Mouse (Mus musculus): ENCODE measurements around the gene Usp47. TPM values are rescaled to one million over a fixed set of nuclear protein-coding genes. Genes with fewer than 3 reads are reported as not detected.
"Not testable (repeated sequence)": the region's sequence is repeated elsewhere in the genome, so short reads cannot be mapped to it uniquely, and the experiment has no call there.

Usp47 gene
- polyA plus RNA-seq, 3 experiments from 2014 or later: 16.1 to 20.7 (median 19.9) TPM

DNA sequence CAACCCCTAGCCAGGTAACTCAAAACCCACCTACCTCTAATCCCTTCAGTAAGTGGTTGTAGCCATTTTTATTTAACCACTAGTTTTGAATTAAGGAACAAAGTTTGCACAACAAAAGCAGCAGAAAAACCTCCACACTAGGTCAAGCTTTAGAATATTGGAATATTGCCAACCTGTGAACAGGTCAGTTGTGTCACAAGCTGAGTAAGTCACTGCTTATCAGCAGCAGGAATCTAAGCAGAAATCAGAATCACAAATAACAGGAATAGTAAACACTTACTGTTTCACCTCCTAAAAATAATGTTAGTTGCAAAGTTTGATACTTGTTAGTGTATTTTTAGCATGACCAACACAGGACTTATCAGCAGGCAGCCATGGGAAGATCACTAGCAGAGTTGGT, 17.0 kb downstream of the Usp47 start:
- no peak for ATAC-seq

DNA sequence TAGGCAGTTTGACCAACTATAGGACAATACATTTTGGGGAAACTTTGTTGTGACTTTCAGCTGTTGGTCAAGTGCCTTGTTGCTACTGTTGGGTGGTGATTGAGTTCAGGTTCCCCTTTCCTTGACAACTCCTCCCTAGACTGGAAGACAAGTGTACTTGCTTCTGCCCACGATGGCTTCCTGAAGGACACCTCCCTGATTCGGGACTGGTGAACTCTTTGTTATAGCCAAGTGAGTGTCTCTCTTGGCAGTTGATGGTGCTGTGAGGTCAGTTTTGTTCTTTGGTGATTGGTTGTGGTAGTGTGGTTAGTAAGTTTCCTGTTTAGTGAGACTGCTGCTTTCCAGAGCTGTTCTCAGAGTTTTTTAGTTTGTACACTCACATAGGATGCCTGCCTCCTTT, 19.5 kb downstream of the Usp47 start:
- peak; percentile 88 for ATAC-seq

DNA sequence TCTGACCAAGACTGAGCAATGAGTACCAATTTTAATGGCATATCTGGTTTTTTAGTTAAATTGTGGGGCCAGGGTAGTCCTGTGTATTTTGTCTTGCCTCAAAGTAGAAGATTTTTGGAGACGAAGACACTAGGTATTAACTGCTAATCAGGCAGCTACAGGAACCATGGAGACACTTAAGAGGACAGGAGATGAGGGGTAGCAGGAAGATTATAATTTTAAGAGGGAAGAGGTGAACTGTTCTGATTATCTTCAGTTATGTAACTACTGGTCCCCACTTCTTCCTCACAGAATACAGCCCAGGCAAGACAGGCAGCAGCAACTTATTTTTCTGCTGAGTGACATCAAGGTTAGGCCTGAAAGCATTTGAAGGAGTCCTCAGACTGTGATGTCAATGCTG, 21.9 kb downstream of the Usp47 start:
- ATAC-seq: no peak

DNA sequence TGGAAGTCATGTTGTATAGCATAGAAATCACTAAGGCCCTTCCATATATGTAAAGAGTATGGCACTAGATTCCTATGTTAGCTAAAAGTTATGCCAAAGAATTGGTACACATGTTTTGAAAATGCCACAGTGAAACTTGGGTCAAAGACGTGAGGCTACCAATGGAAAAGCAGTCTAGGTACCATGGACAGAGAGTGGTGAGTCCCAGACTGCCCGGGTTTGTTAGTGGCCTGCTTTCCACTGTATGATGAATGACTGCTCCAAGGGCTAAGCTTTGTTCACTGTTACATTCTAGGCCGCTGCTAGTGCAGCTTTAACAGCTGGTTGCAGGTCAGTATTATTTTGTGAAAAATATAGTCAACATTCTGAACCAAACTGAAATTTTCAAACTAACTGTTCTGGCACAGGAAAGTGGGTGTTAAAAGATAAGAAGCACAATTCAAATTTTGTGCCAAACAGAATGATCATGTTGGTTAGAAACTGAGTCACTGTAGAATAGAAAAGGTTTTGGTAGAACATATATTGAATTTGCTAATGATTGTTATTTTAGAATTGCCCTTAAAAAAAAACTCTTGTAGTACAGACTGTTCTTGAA, 22.6 kb downstream of the Usp47 start:
- ATAC-seq: no peak

DNA sequence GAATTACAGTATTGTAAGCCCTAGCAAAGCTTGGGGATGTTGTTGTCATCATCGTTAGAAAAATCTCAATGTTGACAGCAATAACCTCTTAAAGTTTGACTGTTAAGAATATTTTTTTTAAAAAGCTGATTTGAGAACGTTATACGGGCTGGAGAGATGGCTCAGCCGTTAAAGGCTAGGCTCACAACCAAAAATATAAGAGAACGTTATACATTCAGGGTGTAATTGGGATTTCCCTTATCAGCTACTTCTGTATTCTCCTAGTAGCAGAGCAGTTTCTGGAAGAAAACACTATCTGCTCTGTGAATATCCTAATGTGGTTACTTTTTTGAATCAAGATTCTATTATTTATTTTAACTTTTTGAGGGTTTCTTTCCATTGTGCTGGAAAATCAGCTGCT, 25.3 kb downstream of the Usp47 start:
- ATAC-seq: no peak

DNA sequence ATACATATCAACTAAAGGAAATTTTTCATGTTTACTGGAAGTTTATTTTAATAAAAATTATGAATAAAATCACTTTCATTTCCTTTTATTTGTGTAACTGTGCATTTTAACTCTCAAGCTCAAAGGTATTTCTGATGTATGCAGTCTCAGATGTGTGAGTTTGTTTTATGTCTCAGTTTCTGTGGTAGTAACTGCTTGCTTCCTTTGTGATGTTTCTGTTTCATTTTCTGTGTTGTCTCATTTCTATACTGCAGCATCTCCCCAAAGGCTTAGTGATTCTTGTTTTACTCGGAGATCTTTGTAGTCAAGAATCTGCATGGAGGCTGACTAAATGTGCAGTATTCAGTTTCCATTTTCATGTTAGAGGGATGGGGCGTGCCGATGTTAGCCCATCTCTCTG, 30.4 kb downstream of the Usp47 start:
- peak; percentile 90 for ATAC-seq

DNA sequence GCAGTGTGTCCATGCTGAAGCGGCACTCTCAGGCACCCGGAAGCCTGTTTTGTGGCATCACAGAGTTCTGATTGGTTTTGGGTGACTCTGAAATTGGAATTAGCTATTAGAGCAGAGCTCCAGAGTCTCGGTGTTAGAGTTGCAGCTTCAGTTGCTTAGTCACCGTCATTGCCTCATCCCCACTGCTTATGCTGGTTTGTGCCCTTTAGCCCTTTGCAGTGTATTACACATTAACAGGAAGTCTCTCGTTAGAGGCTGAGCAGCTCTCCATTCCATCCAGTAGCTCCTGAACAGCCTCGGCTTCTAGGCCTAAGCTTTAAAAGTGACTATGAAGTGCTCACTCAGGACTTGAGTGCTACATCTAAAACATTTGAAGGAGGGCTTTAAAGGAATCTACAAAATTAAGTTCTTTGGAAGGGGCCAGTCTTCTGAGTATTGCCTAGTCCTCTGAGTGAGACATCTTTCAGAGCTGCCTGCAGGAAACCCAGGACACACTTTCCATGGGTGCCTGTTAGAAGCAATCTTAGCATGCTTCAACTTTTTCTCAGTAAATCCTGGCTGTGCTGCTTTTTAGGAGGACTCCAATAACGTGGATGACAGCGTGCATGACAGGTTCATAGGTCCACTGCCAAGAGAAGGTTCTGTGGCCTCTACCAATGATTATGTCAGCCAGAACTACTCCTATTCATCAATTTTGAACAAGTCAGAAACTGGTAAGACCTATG, 32.8 kb downstream of the Usp47 start:
- no peak for ATAC-seq

DNA sequence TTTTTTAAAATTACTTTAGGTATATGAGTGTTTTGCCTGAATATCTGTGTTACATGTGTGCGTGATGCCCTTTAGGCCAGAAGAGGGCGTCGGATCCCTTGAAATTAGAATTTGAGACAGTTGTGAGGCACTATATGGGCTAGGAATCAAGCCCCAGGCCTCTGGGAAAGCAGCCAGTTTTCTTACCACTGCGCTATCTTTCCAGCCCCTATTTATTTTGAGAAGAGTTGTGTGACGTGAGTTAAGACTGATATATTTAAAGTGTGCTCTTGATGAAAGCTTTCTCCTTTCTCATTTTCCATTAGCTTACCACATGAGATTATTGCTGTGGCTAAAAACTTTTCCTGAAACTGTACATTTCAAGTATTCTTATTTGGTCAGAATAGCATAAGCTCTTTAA, 51.6 kb downstream of the Usp47 start:
- no peak for ATAC-seq

DNA sequence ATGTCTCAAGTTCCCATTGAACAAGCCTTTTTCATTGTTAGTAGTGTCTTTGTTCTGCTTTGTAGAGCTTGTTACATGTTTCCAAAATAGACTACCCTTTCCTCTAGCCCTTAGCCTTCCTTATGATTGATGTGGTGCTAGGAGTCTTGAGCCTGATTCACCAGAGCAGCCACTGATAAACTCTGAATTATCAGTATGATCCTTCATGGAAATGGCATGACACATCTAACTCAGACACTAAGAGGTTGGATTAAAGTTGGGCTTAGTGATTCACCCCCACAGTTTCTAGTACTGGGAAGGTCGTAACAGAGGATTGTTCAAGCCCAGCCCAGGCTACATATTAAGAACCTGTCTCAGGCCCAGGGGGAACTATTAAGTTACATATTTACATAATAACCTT, 59.3 kb downstream of the Usp47 start:
- no peak for ATAC-seq

DNA sequence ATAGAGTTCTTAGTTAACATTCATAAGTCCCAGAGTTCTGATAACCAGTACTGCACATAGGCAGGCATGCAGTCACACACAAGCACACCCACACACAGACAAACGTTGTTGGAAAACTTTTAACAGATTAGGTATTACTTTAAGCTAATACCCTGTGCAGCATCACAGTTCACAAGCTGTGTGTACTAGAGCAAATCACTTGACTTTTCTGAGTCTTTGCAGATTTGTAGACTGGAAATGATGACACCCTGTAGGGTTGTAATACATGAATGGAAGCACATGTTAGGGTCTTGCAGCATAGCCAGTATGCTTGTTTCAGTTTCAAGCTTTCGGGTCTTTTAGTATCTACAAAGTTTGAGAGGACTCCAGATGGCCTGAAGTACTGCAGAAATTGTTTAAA, 60.9 kb downstream of the Usp47 start:
- no peak for ATAC-seq

DNA sequence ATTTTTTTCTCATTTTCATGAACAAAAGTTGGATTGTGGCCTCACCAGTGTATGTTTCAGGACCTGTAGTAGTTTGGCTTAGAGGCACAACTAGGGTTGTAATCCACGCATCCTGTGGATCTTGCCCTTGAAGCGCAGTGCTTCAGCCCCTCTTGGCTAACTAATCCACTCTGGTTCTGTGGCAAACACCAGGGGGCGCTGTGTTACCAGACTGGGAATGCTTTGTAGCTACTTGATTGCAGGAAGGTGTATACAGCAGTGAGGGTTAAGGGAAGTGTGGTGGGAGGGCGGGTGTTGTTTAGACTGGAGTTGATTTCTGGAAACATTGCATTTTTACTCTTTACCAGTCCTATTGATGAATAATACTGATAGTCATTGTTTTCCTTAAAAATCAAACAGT, 61.8 kb downstream of the Usp47 start:
- peak; percentile 77 for ATAC-seq

DNA sequence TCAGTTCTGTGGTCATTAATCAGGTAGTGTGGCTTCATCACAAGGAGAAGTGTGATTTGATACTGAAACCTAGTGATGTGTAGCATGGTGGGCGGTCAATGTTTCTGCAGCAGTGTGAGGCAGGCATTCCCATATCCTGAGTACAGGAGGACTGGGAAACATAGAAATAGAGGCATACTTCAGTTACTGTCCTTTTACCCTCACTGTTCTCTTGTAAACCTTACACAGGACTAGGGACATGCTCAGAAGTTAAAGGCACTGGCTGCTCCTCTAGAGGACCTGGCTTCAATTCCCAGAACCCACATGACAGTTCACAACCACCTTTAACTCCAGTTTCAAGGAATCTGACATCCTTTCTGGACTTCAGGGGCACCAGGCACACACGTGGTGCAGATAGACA, 62.9 kb downstream of the Usp47 start:
- ATAC-seq: no peak

DNA sequence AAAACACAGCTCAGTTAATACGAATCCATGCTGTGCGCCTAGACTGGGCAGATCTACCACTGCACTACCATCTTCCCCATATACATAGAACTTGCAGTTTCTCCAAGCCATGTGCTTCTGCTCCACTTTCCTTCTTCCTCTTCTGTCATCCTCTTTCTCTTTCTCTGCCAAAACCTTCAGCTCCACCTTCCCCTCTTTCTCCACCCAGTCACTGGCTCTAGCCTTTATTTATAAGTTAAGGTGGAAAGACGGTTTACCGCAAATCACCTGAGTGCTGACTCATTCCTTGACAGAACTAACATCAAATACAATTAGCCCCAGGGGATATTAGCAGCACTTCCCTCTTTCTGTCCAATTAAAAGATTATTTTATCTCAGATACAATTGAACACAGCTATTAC, 71.6 kb downstream of the Usp47 start:
- ATAC-seq: not testable (repeated sequence)

DNA sequence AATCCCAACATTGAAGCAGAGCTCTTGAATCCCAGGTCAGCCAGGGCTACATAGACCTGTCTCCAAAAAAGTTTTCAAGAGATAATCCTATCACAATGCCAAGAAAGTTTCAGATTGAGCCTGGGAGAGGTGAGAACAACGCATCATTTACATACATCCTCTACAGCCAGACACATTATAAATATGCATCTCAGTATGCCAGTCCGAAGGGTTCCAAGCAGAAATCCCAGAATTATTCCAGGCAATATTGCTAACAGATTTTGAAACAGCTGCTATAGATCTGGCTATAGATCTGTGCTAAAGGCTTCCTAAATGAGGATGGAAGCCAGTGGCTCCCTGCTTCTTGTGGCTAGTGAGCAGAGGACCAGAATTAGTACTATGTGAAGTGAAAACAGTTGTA, 77.6 kb downstream of the Usp47 start:
- no peak for ATAC-seq

DNA sequence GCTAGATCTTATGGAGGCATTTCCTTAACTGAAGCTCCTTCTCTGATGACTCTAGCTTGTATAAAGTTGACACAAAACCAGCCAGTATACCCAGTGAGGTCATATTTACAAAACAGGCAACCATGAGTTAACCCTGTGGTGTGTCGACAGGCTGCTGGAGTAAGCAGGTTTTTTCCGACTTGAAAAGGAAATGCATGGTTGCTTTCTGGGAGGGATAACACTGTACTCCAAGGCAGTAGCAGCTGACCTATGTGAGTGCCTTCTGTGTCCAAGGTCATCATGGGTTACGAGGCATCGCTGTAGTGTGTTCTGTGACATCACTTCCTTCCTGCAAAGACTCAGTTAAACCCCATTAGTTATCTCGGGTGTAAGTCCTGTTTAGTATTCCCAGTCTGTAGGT, 79.6 kb downstream of the Usp47 start:
- no peak for ATAC-seq

DNA sequence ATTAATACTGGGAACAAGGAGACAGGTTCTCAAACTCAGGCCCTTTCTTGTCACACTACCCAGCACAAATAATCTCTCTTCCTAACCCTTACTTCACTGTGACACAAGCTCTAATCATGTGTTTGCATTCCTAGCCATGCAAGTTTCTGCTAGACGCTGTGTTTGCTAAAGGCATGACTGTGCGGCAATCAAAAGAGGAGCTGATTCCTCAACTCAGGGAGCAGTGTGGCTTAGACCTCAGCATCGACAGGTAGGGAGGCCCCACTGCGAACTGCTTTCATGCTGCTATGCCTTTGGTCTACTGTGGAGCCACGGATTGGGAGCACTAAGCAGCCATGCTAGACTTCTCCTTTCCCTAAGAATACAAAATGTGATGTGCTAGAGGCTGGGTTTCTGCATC, 80.5 kb downstream of the Usp47 start:
- ATAC-seq: no peak

DNA sequence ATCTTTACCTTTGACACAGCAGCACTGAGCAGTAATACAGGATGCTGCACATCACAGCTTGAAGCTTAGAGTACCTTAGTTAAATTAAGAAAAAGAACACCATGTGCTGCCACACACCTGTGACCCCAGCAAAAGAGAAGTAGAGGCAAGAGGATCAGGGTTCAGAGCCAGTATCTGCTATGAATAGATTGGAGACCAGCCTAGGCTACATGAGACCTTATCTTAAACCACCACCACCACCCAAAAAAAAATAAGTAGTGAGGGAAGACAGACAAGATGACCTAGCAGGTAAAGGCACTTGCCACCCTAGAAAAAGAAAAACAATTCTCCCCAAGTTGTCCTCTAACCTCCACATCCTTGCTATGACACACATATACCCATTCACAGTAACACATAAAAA, 85.5 kb downstream of the Usp47 start:
- ATAC-seq: no peak

DNA sequence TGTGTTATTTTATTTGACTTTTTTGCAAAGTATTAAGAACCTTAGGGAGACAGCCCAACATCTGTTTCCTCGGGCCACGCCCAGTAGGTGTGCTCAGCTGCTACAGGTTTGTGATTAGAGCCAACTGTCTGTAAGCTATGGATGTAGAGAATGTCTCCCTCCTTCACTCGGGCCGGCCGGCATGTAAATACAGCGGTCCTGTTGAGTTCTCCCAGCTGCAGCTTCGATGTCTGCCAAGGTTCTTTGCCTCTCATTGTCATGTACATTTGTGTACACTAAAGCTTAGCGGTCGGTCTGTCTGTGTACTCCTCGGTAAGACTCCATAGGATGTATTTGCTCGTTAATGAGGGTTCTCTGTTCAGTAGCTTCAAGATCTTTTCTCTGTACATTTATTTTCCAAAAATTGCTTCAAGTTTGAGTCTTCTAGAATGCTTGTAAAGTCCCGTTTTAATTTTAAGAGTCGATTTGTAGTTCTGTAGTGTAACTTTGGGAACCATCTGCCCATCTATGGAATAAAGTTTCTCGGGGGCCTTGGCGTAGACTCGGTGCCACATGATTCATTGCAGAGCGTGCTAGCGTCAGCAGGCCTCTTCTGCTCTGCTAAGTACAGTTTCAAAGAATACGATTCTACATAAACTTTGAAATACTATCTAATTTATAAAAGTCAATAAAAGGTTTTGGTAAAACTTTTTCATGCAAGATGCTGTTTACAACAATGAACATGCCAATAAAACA, 87.5 kb downstream of the Usp47 start:
- ATAC-seq: no peak

DNA sequence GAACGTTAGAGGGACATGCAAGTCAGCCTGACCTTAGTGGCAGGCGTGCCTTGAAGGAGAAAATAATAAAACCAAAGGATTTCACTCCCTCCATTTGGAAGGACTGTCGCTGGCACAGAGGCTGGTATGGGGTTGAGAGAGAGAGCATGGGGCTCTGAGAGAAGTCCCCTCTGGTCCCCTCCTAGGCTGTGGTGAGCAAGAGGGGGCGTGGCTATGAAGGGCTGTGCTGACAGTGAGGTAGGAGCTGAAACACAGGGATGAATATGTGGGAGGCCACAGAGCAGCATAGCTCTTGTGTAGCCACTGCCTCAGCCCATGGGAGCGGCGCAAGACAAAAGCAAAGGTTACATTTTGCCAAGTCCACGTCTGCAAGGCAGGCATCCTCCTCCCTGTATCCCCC, 94.2 kb downstream of the Usp47 start:
- ATAC-seq: no peak

DNA sequence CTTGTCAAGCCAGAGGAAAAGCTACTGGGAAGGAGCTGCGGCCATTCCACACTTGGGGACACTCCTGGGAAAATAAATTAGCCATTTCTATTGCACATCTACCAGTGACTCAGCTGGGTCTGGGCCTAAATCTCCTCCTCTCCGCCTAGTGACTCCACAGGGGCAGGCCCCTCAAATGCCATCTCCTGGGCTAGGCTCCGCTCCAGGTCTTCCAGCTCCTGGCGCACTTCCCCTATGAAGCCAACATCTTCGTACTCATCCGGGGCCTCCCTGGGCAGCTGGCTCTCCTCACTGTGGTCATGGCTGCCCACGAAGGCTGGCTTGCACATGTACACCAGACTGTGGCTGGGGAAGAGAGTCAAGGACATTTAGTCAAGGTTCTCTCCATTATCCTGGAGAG, 94.8 kb downstream of the Usp47 start:
- ATAC-seq: no peak

DNA sequence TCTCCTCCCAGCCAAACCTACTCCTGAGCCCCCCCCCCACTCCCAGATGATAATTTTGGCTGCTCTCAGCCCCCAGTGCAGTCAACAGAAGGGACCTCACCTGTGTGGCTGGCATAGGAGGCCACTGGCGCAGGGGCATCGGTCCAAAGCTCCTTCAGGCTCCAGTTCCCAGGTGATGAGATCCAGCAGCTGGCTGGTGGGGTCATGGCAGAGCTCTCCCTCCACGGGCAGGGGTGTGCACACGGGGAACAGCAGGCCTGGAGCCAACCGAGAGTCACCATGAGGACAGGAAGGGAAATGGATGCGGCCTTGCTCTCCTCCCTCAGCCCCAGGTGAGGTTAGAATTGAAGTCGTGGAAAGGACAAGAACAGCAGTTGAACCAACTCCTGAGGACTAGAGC, 95.9 kb downstream of the Usp47 start:
- ATAC-seq: no peak

DNA sequence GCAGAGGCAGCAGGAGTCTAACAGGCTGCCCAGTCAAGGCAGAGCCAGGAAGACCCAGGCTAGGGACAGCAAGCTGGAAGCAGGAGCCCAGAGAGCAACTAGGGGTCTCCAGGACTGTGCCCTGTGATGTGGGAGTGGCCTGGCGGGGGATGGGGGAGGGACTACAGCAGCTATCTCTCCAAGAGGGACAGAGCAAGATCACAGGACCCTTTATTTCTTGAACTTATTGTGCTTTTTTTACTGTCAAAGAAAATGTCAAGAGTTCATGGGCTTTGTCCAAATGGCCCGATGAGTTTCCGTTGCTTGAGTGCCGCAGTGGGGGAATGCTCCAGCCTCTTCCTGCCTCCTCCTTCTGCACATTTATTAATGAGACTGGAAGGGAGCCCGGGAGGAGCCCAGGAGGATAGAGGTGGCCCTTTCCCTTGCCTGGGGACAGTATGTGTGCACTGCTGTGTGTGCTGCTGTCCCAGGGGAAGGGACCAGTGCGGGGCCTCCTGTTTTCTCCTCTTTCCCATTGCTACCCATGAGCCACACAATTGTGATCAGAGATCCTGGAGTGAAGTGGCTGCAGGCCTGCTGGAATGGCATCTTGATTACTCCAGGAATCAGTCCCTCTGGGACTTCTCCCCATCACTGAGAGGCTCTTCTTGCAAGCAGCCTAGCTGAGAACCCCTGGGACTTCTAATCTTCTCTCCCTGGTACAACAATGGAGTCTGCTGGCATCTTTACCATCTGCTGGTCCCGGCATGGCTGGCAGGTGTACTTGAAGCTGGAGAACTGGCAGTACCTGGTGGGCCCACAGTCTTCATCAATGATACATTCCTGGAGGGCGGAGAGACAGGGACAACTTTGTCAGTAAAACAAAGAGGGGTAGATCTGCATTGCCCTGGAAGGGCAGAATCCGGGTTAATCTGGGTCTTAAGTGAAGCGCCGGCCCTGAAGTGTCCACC, 97.8 kb downstream of the Usp47 start:
- ATAC-seq: no peak

All from inflammation-experienced regulatory T-cells, adult 6 months (primary cell).